Mouse (Mus musculus): Measurements from ENCODE around the gene Pheta2.
"Not testable (repeated sequence)": the region's sequence is repeated elsewhere in the genome, so short reads cannot be mapped to it uniquely, and the experiment has no call there.

DNA sequence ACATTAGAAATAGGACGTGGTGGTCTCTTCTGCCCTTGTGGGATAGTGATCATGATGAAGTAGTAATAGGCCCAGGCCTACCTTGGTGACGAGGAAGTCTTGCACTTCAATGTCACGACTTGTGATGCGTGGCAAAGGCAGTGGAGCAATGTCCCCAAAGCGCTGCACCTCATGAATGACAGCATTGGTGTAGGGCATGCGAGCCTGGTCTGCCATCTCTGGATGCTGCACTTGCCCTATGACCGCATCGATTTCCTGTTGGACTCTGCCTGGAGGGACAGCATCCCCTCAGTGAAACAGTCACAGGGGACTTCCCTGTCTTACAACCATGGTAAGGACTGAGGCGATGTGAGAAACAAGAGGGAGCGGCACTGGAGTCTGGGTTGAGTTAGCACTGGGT is 51.2 kb downstream of the Pheta2 start:
- not testable (repeated sequence) for TF ChIP-seq USF1 (IDR thresholded peaks at IDR 0.05; ENCODE audit: low read depth); MAX (IDR thresholded peaks at IDR 0.05); MYOG (IDR thresholded peaks at IDR 0.05; ENCODE audit: control insufficient read depth, extremely low read depth, insufficient read length); CTCF (IDR thresholded peaks at IDR 0.05; ENCODE audit: control insufficient read depth, insufficient read depth, insufficient read length)
